Mouse (Mus musculus): Measurements from ENCODE around the gene Ier5.

- TF ChIP-seq CTCF (conservative IDR thresholded peaks at IDR 0.05; ENCODE audit: insufficient read depth, insufficient read length, low read depth, low read length), result no peak
- no peak for TF ChIP-seq POLR2A (IDR thresholded peaks at IDR 0.05; ENCODE audit: low read depth, low read length)
These were observed 46.7 kb downstream of the Ier5 start for GRCm38 (mm10) chr1:155052761-155053166.
